Mouse (Mus musculus) adrenal gland (tissue): Measurements from ENCODE around the gene Limk1.
"Not testable (repeated sequence)": the region's sequence is repeated elsewhere in the genome, so short reads cannot be mapped to it uniquely, and the experiment has no call there.

Experiments
- intact Hi-C: fragments of 180-260 bp; cut with DNase I; formaldehyde crosslinking; loops from one replicate; pipeline ENCODE4 v1.15.1; 2025

Limk1 gene

DNA sequence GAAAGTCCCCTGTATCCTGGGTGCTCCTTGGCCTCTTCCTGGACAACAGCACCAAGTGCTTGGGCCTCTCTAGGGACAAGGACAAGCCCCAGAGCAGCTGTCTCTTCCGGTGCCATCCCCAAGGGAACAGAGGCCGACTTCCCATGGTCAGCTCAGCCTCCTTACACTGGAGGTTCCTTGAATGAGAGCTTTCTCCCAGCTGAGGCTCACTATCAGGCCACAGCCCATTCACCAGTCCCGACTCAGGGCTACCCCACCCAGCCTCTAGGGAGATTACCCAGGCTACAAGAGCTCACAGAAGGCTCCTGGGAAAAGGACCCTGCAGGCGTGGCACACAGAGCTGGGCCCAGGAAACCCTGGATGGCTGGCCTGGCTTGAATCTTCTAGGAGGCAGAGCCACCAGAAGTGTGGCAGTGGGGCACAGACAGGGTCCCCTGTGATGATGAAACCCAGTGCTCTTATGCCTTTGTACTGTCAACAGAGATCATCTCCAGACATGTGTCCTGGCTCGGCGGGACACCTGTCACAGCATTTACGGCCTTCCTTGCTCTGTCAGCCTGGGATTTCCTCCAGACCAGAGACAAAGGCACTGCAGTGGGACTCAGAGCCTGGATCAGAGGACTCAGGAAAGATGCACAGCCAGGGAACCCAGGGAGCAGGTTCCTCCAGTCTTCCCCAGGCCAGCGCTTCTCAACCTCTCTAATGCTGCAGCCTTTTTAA, 9.4 kb downstream of the Limk1 start:
- intact Hi-C loops = no loop called here

DNA sequence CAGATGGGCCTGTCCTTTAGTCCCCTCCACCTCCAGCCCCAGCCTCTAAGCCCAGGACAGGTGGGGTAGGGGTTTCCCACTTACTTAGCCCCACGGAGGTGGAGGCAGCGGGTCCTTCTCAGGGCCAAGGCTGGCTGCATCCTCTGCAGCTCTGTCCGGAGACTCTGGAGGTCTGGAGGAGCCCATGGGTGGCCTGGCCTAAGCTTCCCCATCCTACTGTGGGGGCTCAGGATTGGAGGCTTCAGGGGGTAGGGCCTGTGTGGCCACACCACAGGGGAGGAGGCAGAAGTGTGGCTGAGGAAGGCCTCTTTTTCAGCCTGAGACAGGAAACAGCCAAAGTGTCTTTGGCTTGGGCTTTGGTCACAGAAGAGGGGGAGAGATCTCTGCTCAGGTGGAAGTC, 10.4 kb downstream of the Limk1 start:
- intact Hi-C loops = no loop called here

DNA sequence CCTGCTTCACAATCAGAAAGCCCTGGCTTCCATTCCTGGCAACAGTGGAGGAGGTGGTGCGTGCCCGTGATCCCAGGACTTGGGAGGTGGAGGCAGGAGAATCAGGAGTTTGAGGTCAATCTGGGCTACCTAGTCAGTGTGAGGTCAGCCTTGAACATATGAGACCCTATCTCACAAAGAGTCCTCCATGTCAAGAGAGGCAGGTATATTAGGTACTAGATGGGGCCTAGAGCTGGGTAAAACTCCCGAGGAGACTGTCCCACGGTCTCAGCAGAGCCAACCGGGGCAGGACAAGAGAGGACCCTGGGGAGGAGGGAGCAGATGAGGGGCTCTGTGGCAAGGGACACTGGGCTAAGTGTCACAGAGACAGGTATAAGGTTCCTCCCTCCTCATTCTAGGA, 10.9 kb downstream of the Limk1 start:
- intact Hi-C loops = no loop called here

DNA sequence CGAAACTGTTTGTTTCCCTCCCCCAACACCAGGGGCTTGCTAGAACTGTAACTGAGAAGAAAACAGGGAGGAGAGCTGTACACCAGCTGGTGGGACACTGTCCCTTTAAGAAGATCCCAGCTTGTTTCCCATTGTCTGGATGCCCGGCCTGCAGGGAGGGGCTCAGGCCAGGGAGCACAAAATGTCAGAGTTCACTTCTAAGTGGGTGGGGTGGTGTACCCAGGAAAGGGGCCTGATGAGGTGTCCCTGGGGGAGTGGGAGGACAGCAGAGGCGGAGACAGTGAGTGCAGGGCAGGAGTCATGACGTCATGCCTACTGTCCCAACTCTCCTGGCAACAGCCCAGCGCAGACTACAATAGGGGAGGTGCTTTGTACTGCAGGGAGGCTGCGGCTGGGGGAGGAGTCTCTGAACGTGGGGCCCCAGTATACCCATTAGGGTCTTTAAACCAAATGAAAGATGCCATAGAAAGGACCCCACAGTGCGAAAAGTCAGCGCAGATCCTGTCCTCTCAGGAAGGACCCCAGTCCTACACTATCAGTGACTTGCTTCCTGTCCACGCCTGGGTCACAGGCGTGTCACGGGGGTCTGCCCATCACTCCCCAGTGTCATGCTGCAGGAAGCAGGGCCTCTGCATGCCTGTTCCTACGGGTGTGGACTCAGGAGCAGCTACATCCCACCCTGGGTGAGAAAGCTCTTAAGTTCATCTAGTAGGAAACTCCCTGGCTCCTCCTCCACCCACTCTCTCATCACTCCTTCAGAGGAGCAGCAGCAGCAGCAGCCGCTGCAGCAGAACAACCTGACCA, 12.2 kb downstream of the Limk1 start:
- intact Hi-C loops = no loop called here

DNA sequence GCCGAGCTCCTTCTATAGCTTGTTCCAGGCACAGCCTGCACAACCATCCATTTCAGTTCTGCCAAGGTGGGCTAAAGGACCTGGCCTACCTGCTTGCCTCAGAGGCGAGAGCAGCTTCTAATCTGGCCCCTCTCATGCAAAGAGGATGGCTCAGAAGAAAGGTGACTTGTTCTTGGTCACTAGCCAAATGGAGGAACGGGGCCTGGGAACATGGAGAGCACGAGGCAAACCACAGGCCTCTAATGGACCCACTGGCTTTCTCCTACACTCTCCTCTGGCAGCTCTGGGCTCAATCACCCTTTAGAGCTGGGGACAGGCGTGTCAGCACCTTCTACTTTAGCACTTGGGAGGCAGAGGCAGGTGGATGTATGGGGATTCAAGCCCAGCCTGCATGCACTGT, 13.4 kb downstream of the Limk1 start:
- intact Hi-C loops = no loop called here

DNA sequence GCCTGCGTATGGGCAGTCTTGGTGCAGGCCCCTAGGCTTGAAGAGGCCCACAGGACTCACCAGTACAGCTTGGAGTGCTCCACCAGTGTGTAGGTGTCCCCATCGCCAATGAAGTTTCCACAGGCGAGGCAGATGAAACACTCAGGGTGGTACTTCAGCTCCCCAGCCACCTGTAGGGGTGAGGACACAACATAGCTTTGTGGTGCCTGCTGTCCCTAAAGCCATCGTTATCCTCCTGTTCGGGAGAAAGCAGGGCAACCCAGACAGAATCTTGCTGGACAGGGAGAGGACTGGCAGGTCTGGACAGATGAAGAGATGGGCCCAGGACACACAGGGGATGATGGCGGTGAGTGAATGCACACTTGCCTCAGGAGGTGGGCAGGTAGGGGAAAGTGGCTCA, 15.8 kb downstream of the Limk1 start:
- intact Hi-C loops = no loop called here

DNA sequence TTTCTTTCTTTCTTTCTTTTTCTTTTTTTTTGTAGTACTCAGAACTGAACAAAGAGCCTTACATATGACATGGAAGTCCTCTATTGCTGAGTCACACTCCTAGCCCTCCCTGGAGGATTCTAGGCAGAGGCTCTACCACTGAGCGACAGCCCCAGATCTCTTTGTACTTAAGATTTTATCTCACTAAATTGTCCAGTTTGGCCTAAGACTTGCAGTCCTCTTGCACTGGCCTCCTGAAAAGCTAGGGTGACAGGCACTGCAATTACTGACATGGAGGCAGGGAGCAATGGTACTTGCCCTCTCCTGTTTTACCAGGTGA, 16.2 kb downstream of the Limk1 start:
- intact Hi-C loops = no loop called here

DNA sequence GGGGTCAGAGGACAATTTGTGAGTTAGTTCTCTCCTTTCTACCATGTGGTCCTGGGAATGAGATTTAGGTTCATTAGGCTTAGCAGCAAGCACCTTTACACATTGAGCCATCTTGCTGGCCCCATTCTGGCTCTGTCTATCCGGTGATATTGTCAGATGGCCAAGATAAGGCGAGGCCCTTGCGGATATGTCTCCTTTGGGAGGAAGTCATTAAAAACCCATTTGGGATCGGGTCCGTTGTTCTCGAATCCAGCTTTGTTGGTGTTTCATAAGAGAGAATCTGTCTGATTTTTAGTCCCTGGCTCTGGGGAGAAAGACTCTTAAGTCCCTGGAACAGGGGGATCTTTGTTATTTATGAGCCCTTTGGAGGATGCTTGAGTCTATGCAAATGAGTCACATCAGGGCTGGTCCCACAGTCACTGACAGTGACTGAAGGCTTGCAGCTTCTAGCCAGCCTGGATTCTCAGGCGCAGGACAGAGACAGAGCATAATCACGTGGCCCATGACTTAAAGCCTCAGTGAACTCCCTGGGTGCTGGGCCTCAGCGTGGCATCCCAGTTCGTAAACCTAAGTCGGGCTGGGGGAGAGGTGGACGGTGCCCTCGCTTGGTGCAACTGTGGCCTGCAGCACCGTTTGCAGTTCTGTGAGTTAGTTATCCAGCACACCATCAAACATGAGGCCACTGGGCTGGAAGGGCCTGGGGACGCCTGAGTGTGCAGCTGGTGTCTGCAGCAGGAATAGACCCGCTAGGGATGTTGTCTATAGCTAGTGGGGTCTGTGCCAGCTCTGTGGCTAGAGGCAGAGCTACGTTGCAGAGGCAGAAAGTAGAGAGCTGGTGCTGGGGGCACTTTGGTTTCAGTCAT, 16.8 kb downstream of the Limk1 start:
- intact Hi-C loops = no loop called here

DNA sequence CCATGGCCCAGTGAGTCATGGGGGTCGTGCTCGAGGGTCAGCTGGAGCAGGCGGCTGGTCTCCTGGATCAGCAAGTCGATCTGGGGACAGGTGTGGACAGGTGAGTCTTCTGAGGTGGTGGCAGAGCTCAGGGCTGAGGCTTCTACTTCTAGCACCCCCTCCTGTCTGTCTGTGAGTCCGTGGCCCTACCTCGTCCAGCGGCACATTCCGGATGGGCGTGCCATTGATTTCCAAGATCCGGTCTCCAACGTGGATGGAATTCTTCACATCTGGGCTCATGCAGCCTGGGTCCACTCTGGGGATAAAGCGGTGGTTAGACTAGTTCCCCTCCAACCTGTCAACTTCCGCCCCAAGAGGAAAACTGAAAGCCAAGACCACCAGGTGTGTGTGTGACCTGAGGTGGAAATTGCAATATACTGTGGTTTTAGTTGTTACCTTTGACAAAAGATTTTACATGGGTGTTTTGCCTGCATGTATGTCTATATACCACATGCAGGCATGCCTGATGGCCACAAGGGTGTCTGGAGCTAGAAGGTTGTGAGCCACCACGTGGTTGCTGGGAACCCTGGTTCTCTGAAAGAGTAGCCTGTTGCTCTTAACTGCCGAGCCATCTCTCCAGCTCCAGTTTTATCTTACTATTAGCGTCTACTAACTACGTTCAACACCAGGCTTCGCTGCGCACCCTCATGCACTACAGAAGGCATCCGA, 19.2 kb downstream of the Limk1 start:
- intact Hi-C loops = loop anchor here (5.0 kb wide), 1 partner anchor 33 kb away; no protein-coding TSS in a partner anchor

DNA sequence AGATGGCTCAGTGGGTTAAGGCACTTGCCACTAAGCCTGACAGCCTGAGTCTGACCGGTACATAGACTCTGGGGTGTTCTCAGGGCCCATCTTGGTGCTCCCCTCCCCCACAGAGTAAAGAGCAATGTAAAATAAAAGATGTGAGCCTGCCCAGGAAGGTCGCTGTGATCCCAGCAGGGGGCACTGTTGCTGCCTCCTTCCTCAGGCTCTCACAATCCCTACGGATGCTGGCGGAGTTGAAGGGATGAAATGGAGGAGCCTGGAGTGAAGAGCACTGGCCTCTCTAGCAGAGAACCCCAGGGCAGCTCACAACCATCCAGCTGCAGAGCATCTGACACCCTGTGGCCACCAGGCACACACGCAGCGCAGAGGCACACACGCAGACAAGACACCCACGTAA, 19.9 kb downstream of the Limk1 start:
- intact Hi-C loops = loop anchor here (5.0 kb wide), 1 partner anchor 34 kb away; no protein-coding TSS in a partner anchor

DNA sequence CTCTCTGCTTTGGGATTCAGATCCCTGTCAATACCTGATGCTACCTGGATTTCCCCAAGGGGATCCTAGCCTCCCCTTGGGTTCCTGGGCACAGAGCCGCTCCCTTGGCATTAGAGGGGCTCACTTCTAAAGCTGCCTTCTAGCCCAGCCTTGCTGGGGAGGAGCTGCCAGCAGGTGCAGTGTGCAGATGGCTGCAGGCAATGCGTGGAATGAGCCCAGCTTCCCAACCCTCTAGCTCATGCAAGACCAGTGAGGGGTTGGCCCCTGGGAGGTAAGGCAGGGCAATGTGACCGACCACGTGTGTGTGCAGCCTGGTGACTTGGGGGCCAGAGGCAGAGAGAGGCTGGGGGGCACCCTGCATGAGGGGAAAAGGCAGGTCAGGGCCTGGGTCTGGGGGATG, 31.7 kb downstream of the Limk1 start:
- intact Hi-C loops = loop anchor here (5.0 kb wide), 1 partner anchor 51 kb away; no protein-coding TSS in a partner anchor

DNA sequence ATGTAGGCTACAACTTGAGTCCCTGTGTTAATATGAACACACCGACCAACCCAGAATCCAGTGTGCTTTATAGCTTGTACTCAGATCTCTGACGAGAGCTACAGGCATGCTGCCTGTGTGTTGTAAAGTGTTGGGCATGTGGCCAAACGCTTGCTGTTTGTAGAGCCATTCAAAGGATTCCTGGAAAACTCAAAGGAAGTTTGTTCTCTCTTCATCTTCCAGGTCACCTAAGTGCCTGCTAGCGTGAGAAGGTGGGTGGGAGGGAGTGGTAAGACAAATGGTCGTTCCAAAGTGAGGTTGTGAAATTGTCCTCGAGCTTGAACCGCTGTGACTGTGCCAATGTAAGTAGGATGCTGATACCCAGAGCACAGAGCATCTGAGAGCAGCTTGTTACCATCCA, 36.4 kb downstream of the Limk1 start:
- intact Hi-C loops = no loop called here

DNA sequence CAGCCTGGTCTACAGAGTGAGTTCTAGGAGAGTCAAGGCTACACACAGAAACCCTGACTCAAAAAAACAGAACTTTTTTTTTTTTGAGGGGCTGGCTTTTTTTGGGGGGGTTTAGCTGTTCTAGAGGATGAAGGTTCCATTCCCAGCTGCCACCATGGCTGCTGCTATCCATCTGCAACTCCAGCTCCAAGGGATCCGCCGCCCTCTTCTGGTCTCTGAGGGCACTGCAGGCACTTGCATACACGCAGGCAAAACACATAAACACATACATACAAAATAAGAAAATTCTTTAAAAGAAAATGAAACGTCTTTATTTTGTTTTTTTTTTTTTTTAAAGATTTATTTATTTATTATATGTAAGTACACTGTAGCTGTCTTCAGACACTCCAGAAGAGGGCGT, 37.5 kb downstream of the Limk1 start:
- intact Hi-C loops = no loop called here

DNA sequence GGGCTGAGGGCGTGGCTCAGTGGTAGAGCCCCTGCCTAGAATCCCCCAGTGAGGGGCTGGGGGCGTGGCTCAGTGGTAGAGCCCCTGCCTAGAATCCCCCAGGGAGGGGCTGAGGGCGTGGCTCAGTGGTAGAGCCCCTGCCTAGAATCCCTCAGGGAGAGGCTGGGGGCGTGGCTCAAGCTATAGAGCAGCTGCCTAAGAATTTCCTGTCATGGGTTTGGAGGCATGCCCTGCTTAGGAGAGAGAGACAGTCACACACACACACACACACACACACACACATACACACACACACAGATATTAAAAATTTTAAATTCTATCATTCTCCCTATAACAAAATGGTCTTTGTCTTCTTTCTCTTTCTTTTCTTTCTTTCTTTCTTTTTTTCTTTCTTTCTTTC, 39.4 kb downstream of the Limk1 start:
- intact Hi-C loops = not testable (repeated sequence)

DNA sequence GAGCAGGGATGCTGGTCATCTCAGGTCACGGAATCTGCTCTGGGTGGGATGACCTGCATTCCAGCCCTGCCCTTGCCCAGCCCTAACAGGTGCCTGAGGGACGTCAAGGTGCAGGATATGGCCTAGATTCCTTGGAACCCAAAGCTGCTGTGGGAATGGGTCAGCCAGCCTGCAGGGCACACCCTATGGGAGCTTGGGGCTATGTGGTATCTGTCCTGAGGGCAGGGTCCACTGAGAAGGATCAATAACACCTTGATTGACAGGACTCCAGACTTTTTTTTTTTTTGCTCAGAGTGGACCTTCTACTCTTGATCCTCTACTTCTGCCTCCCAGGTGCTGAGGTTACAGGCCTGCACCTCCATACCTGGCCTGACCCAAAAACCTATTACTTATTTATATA, 41.0 kb downstream of the Limk1 start:
- intact Hi-C loops = no loop called here

DNA sequence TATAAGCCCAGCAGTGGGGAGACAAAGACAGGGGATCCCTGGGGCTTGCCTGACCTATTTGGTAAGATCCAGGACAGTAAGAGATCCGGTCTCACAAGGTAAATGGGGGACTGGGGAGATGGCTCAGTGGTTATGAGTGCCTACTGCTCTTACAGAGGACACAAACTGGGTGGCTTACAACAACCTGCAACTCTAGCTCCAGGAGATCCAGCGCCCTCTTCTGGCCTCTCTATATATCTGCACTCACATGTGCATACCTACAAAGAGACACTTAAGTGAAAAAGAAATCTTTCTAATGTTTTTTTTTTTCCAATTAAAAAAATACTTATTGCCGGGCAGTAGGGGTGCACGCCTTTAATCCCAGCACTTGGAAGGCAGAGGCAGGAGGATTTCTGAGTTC, 41.9 kb downstream of the Limk1 start:
- intact Hi-C loops = no loop called here

DNA sequence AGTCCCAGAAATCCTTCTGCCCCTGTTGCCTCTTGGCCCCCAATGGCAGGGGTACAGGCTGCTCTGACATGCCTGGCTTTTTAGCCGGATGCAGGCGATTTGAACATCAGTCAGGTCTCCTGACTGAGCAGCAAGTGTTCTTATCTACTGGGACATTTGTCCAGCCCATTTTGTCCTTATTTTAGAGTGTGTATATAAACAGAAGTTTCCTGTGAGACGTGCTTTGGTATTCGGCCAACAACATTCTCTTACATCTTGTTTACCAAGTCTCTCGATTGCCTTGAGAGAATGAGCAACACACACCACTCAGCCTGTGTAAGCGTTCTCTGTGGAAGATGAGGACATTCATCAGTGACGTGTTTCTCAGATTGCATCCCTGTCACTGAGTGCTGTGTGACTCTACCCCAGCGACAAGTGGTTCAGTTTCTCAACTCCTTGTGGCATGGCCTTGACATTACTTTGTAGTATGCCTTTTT, 43.7 kb downstream of the Limk1 start:
- intact Hi-C loops = loop anchor here (5.0 kb wide), 1 partner anchor 43 kb away; the partner anchor contains the start of gene Limk1

DNA sequence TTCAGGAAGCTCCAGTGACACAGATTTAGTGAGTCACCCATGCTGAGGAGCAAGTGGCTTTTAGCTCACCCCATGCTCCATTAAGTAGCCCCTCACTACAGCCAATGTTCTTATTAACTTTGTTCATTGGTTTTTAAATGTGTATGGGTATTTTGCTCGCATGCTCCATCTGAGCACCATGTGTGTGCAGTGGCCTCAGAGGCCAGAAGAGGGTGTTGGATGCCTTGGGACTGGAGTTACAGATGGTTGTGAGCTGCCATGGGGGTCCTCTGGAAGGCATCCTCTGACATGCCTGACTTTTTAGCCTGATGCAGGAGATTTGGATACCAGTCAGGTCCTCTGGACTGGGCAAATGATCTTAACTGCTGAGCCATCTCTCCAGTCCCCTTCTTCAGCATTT, 44.3 kb downstream of the Limk1 start:
- intact Hi-C loops = loop anchor here (5.0 kb wide), 1 partner anchor 43 kb away; the partner anchor contains the start of gene Limk1

DNA sequence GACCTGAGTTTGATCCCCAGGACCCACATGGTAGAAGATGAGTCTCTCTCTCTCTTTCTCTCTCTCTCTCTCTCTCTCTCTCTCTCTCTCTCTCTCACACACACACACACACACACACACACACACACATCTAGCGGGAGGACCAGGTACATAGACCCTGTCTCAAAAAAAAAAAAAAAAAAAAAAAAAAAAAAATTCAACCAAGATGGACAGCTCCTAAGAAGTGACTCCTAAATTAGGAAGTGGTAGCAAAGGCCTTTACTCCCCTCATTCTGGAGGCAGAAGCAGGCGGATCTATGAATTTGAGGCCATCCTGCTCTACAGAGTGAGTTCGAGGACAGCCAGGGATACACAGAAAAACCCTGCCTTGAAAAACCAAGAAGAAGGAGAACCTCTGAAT, 48.0 kb downstream of the Limk1 start:
- intact Hi-C loops = loop anchor here (5.0 kb wide), 1 partner anchor 47 kb away; the partner anchor contains the start of gene Limk1

DNA sequence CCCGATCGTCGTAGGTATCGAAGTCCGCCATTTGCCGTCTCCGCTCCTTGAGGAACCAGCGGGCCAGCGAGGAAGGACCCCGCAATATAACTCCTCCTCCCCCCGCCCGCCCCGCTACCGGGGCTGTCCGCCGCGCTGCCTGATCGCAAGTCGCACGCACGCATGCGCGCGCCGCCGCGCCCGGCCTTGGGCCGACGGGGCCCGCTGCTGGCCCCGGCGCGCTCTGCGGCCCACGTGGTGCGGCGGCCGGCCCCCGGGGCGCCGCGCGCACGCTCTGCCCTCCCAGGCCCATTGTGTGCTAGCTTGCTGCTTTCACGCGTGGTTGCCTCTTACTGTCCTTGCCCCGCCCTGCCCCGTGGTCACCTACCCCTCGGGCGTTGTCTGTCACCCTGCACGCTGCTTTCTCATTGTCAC, 49.1 kb downstream of the Limk1 start, which contains the start of gene Eif4h:
TSS of gene Eif4h (minus strand) at position 222 of the 414 bp plus-strand sequence.
- intact Hi-C loops = no loop called here
